Mouse (Mus musculus) forebrain, embryonic 13.5 days (tissue): ENCODE measurements around the gene Carnmt1. TPM values are rescaled to one million over a fixed set of nuclear protein-coding genes. Genes with fewer than 3 reads are reported as not detected.

Experiments used
- ATAC-seq: fragments of 200-750 bp; cut with Nextera tagmentation; 2 replicates; pipeline ENCODE4 v1.8.0; 2017
- H3K27ac ChIP-seq: fragments of 300-500 bp; sonication (generic); 2 replicates; pipeline ENCODE4 v1.5.1; 2015; ENCODE audit warnings: inconsistent platforms, mild to moderate bottlenecking, moderate library complexity
- H3K27me3 ChIP-seq: fragments of 300-500 bp; sonication (generic); 2 replicates; pipeline ENCODE4 v1.6.1; 2015; ENCODE audit warnings: mild to moderate bottlenecking, inconsistent platforms
- H3K36me3 ChIP-seq: fragments of 300-500 bp; sonication (generic); 2 replicates; pipeline ENCODE4 v1.6.1; 2015; ENCODE audit warnings: mild to moderate bottlenecking, inconsistent platforms; ENCODE audit not compliant: poor library complexity, severe bottlenecking
- H3K4me1 ChIP-seq: fragments of 300-500 bp; sonication (generic); 2 replicates; pipeline ENCODE4 v1.6.1; 2015; ENCODE audit warnings: inconsistent platforms
- H3K4me2 ChIP-seq: fragments of 300-500 bp; sonication (generic); 2 replicates; pipeline ENCODE4 v1.6.1; 2015; ENCODE audit warnings: inconsistent platforms, mild to moderate bottlenecking, moderate library complexity
- H3K4me3 ChIP-seq: fragments of 300-500 bp; sonication (generic); 2 replicates; pipeline ENCODE4 v1.5.1; 2015; ENCODE audit warnings: mild to moderate bottlenecking, inconsistent platforms
- H3K9ac ChIP-seq: fragments of 300-500 bp; sonication (generic); 2 replicates; pipeline ENCODE4 v1.6.1; 2015; ENCODE audit warnings: mild to moderate bottlenecking, inconsistent platforms
- H3K9me3 ChIP-seq: fragments of 300-500 bp; sonication (generic); replicated peaks from 2 replicates; pipeline ENCODE4 v1.6.1; 2016; ENCODE audit warnings: inconsistent platforms
- WGBS: fragments of 180-500 bp; shearing (Covaris S2); methylation state at CpG from one replicate; pipeline ENCODE4 v1.1.7; 2015; 5-methylcytosine and 5-hydroxymethylcytosine counted together
- polyA plus RNA-seq: library from polyadenylated mRNA; unstranded; fragments of >200 nt; fragmentation: Nextera tagmentation; extraction: Ambion mirVana; gene quantifications from 2 replicates; pipeline ENCODE4 v1.2.1, GENCODE M21; 2015

The Carnmt1 gene
- polyA plus RNA-seq, 1 experiment from 2014 or later: 17.7 TPM

DNA sequence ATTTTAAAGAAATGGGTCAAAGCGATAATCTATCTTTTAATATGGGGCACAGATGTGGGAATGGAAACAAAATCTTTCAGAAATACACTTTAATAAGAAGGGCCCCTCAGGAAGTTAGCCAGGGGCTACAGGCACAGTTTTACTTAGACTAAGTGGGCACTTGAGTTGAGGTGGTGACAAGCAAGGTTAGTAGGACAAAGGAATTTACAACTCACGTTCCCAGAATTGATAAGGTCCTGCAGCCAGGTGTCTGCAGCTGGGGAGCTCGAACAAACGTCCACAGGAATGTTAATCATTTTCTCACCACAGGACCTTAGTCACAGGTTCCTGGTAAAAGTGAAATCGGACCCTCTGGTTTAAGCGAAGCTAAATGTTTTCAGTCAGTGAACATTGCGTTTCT lies 60.5 kb downstream of the Carnmt1 start:
- 66% methylated on average over 7 of the region's 7 CpGs for WGBS
- ATAC-seq: no peak
- no peak overlapping the region for H3K4me2 ChIP-seq

DNA sequence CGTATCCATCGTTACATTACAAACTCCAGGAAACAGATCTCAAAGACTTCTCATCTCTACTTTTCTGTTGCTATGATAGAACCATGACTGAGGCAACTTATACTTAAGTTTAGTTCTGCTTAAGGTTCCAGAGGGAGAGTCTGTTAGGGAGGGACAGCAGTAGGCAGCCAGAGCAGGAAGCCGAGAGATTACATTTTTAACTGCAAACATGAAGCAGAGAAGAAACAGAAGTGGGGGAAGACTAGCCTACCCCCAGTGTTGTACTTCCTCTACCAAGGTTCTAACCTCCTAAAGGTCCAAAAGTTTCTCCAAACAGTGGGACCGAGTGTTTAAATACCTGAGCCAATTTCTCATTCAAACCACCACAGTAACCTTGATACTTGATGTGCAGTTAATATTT lies 65.3 kb downstream of the Carnmt1 start:
- no peaks in the 10 kb centered on the region for H3K4me1 ChIP-seq
- H3K4me2 ChIP-seq: no peak overlapping the region
- no peaks in the 10 kb centered on the region for H3K27me3 ChIP-seq
- no peak overlapping the region for H3K27ac ChIP-seq
- no peak overlapping the region for H3K4me3 ChIP-seq
- H3K36me3 ChIP-seq: no peaks in the 10 kb centered on the region
- H3K9me3 ChIP-seq: no peaks in the 10 kb centered on the region
- no peak for ATAC-seq
- 93% methylated on average over 4 of the region's 4 CpGs for WGBS
- H3K9ac ChIP-seq: no peak overlapping the region

More for the DNA sequence above, 60.5 kb downstream of the Carnmt1 start:
- H3K9ac ChIP-seq: no peak overlapping the region
- no peaks in the 10 kb centered on the region for H3K36me3 ChIP-seq
- H3K9me3 ChIP-seq: no peaks in the 10 kb centered on the region
- H3K27ac ChIP-seq: no peak overlapping the region
- no peak overlapping the region for H3K4me3 ChIP-seq
- no peaks in the 10 kb centered on the region for H3K27me3 ChIP-seq
- no peaks in the 10 kb centered on the region for H3K4me1 ChIP-seq

DNA sequence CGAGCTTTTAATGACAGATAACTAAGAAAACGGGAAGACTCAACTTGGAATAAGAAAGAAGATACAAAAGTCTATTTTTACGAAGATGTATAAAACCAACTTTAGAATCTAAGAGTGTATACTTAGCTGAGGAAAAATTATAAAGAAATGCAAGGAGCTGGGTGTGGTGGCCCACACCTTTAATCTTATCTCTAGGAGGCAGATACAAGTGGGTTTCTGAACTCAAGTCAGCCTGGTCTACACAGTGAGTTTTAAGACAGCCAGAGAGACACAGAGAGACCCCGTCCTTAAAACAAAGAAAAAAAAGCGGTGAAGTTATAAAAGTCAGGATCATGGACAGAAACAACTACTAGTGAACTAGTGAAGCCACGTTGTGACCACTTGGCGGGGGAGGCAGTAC lies 68.6 kb downstream of the Carnmt1 start:
- H3K4me2 ChIP-seq: no peak overlapping the region
- no peaks in the 10 kb centered on the region for H3K27me3 ChIP-seq
- no peaks in the 10 kb centered on the region for H3K36me3 ChIP-seq
- H3K27ac ChIP-seq: no peak overlapping the region
- no peak for ATAC-seq
- 86% methylated on average over 7 of the region's 7 CpGs for WGBS
- no peaks in the 10 kb centered on the region for H3K4me1 ChIP-seq
- H3K9ac ChIP-seq: no peak overlapping the region
- H3K9me3 ChIP-seq: no peaks in the 10 kb centered on the region
- H3K4me3 ChIP-seq: no peak overlapping the region

DNA sequence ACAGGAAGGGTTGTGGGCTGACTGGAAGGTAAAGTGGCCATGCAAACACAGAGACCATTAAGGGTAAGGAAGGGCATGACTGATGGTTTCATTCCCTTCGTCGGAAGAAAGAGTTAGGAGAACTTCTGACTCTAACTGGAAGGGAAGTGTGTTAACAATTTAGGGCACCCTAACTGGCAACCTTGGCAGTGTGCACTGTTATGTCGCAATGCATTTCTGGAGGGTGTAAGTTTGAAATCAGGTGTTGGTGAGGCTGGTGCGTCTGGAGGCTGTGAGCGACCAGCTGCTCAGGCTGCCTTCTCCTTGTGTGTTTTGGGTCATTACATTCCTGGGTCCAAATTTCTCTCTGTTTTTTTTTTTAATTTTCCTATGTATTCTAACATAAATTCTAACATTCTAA lies 73.4 kb downstream of the Carnmt1 start:
- Histone ChIP-seq H3K9ac (no peak overlapping the region), H3K4me3 (no peak overlapping the region), H3K27me3 (no peaks in the 10 kb centered on the region), H3K9me3 (no peaks in the 10 kb centered on the region), H3K27ac (no peak overlapping the region), H3K36me3 (no peaks in the 10 kb centered on the region), H3K4me2 (no peak overlapping the region), H3K4me1 (no peaks in the 10 kb centered on the region)
- ATAC-seq: no peak
- WGBS: 85% methylated on average over 5 of the region's 5 CpGs

DNA sequence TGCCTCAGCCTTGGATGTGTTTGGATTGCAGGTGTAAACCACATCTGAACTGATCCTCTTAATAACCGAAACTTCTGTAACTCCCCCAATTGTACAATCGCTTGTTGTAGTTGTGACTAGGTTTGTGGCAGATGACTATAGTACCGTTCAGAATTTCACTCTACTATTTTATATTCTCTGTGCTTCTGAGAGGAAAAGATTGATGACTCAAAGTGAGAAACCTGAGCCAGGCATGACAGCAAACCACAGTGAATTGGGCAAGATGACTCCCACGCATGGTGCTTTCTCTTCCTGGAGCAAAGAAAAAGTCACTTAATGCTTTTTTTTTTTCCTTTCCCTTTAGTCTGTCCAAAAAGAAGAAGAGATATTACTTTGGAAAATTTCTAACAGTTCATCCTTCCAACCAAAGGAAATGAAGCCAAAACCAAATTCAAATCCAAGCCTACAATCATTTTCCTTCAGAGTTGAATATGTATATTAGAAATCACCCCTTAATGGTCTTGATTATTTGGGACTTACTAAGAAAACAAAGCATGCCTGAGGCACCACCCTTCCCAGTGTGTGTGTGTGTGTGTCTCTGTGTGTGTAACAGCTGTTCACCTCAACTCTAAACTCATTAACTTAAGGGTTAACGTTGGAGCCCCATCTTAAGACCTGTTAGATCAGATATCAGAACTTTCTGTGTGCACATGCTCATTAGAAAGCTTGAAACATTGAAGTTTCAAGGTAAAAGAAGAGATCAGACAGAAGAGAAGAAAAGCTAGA lies 76.2 kb downstream of the Carnmt1 start:
- H3K9ac ChIP-seq: no peak overlapping the region
- no peak for ATAC-seq
- no peak overlapping the region for H3K4me3 ChIP-seq
- no peak overlapping the region for H3K27ac ChIP-seq
- WGBS: 93% methylated on average over 5 of the region's 5 CpGs
- no peaks in the 10 kb centered on the region for H3K36me3 ChIP-seq
- peaks cover 7% of the 10 kb centered on the region; the same call in 1 of the 2 replicates for H3K4me1 ChIP-seq
- peaks cover 16% of the 10 kb centered on the region; the same call in 1 of the 2 replicates for H3K27me3 ChIP-seq
- H3K4me2 ChIP-seq: no peak overlapping the region
- H3K9me3 ChIP-seq: no peaks in the 10 kb centered on the region

DNA sequence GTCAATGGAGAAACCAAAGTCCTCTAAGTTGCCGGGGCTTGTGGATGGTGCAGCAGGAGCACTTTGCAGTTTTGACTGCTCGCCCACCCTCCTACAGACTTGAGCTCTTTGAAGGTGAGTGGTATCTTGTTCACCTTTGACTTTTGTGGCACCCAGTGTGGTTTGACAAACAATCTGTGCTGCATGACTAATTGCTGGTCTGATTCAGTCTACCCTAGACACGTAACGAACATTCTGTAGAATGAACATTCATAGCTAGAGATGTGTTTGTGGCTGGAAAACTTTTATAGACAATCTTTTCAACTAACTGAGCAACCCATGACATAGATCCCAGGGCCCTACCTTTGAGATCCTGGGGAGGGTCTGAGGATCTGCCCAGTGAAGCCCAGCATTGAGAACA lies 76.8 kb downstream of the Carnmt1 start:
- Histone ChIP-seq H3K9me3 (no peaks in the 10 kb centered on the region), H3K27me3 (peaks cover 16% of the 10 kb centered on the region; the same call in 1 of the 2 replicates), H3K9ac (no peak overlapping the region), H3K27ac (no peak overlapping the region), H3K4me2 (no peak overlapping the region), H3K4me3 (no peak overlapping the region), H3K4me1 (peaks cover 7% of the 10 kb centered on the region; the same call in 1 of the 2 replicates), H3K36me3 (no peaks in the 10 kb centered on the region)
- 96% methylated on average over 4 of the region's 4 CpGs for WGBS
- ATAC-seq: no peak

DNA sequence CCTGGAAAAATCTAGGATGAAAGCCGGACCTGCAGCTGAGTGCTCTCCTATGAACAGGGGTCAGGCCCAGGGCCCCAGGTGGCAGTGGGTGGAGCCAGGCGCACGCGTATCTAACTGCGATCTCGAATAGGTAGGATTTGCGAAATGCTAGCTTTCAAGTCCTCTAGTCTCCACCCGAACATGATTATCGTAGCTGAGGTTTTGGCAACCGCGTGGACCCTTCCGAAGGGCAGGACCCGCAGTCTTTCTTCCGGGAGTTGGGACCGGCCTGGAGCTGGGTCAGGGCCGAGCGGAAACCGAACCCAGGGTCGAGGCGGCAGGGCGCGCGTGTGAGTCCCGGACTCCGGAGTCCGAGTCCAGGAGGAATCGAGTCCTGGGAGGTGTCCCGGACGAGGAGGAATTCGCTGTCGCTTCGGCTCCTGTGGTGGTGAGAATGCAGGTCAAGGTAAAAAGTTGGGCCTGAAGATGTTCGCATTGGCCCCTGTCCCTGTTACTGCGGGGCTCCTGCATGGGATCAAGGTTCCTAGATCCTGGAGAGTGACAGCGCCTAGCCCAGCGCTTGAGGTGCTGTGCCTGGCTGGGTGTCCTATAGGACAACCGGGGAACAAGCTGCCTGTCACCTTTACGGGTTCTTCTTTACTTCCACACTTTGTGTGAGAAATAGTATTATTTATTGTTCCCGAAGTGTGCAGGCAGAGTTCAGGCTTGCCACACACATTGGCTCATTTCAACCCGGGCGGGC lies 79.2 kb downstream of the Carnmt1 start, which contains the start of gene Trpm6:
Gene Trpm6, plus strand, starts transcription at position 386 of the 742 bp plus-strand sequence.
- H3K36me3 ChIP-seq: no peaks in the 10 kb centered on the region
- peak within 1 kb of the TSS; percentile 65 for H3K4me2 ChIP-seq
- 6% methylated on average over 41 of the region's 41 CpGs for WGBS
- H3K27ac ChIP-seq: no peak within 1 kb of the TSS
- H3K4me1 ChIP-seq: peaks cover 7% of the 10 kb centered on the region; the same call in 1 of the 2 replicates
- ATAC-seq: peak; percentile 45
- H3K4me3 ChIP-seq: peak within 1 kb of the TSS; percentile 39
- H3K27me3 ChIP-seq: peaks cover 16% of the 10 kb centered on the region; the same call in 1 of the 2 replicates
- H3K9ac ChIP-seq: peak within 1 kb of the TSS; percentile 30; the same call in 1 of the 2 replicates
- H3K9me3 ChIP-seq: no peaks in the 10 kb centered on the region

Other genes starting within 250 kb of the Carnmt1 start
- 26.4 and 29.5 TPM in 2 replicates for gene Ostf1, start 38.9 kb upstream of the Carnmt1 start, polyA plus RNA-seq
- gene Nmrk1, start 38.8 kb upstream of the Carnmt1 start, polyA plus RNA-seq: 4.2 and 4.5 TPM in 2 replicates
- gene D030056L22Rik, start 42.4 kb downstream of the Carnmt1 start, polyA plus RNA-seq: 74.1 and 82.2 TPM in 2 replicates
- gene Trpm6, start 79.2 kb downstream of the Carnmt1 start, polyA plus RNA-seq: 0.10 and 0.19 TPM in 2 replicates